Mouse (Mus musculus) embryo, embryonic 10.5 days (tissue): ENCODE data around the gene Mast4.
"Not testable (repeated sequence)": the region's sequence is repeated elsewhere in the genome, so short reads cannot be mapped to it uniquely, and the experiment has no call there.

ENCODE experiments used
- DNase-seq: peaks from one replicate; pipeline ENCODE4 v3.0.0-alpha.2; 2015; ENCODE audit warnings: low spot score

Mast4 gene

GRCm38 (mm10) chr13:102744481-102745269 lies 589.6 kb downstream of the Mast4 start:
- peak; percentile 68 for DNase-seq

GRCm38 (mm10) chr13:102739720-102740535 lies 594.4 kb downstream of the Mast4 start:
- no peak for DNase-seq

GRCm38 (mm10) chr13:102737811-102738210 lies 596.5 kb downstream of the Mast4 start:
- DNase-seq, result no peak

GRCm38 (mm10) chr13:102733063-102733462 lies 601.2 kb downstream of the Mast4 start:
- DNase-seq, result peak; percentile 15

GRCm38 (mm10) chr13:102728951-102729350 lies 605.3 kb downstream of the Mast4 start:
- DNase-seq, result not testable (repeated sequence)

- no peak for DNase-seq
Observed at GRCm38 (mm10) chr13:102728035-102728434, 606.3 kb downstream of the Mast4 start.

GRCm38 (mm10) chr13:102726876-102727275 lies 607.4 kb downstream of the Mast4 start:
- DNase-seq, result no peak

- no peak for DNase-seq
Observed at GRCm38 (mm10) chr13:102725906-102726305, 608.4 kb downstream of the Mast4 start.

- DNase-seq, result no peak
Observed at GRCm38 (mm10) chr13:102725416-102725815, 608.9 kb downstream of the Mast4 start.

GRCm38 (mm10) chr13:102716973-102717372 lies 617.3 kb downstream of the Mast4 start:
- DNase-seq, result no peak

GRCm38 (mm10) chr13:102700744-102701143 lies 633.6 kb downstream of the Mast4 start:
- no peak for DNase-seq

- DNase-seq, result no peak
Observed at GRCm38 (mm10) chr13:102700176-102700575, 634.1 kb downstream of the Mast4 start.

- DNase-seq, result peak; percentile 18
Observed at GRCm38 (mm10) chr13:102698751-102699323, 635.5 kb downstream of the Mast4 start.

- DNase-seq, result no peak
Observed at GRCm38 (mm10) chr13:102698335-102698734, 636.0 kb downstream of the Mast4 start.

GRCm38 (mm10) chr13:102695121-102695905 lies 639.0 kb downstream of the Mast4 start:
- no peak for DNase-seq

- DNase-seq, result no peak
Observed at GRCm38 (mm10) chr13:102694154-102694553, 640.1 kb downstream of the Mast4 start.

- DNase-seq, result no peak
Observed at GRCm38 (mm10) chr13:102693341-102693801, 640.9 kb downstream of the Mast4 start, which contains the start of gene Cd180. Gene Cd180, plus strand, starts transcription at chr13:102693558.

- no peak for DNase-seq
Observed at GRCm38 (mm10) chr13:102691408-102692150, 642.7 kb downstream of the Mast4 start.

- DNase-seq, result no peak
Observed at GRCm38 (mm10) chr13:102690184-102690583, 644.1 kb downstream of the Mast4 start.

- no peak for DNase-seq
Observed at GRCm38 (mm10) chr13:102689201-102690090, 644.9 kb downstream of the Mast4 start.
